Mouse (Mus musculus): Measurements from ENCODE around the gene Sufu.

Gene Sufu

GRCm38 (mm10) chr19:46466160-46466559 lies 69.5 kb downstream of the Sufu start:
- DNase-seq = no peak

GRCm38 (mm10) chr19:46467051-46467503 lies 70.4 kb downstream of the Sufu start:
- DNase-seq = no peak

GRCm38 (mm10) chr19:46470364-46471240 lies 73.9 kb downstream of the Sufu start:
- DNase-seq = no peak

- no peak for DNase-seq
Measured at GRCm38 (mm10) chr19:46471324-46472093, 74.8 kb downstream of the Sufu start.

GRCm38 (mm10) chr19:46477432-46477845 lies 80.7 kb downstream of the Sufu start:
- no peak for DNase-seq

- peak in 1 of 2 experiments; percentile 49 for DNase-seq
Measured at GRCm38 (mm10) chr19:46478242-46478641, 81.5 kb downstream of the Sufu start.

GRCm38 (mm10) chr19:46478826-46479225 lies 82.1 kb downstream of the Sufu start:
- no peak for DNase-seq

GRCm38 (mm10) chr19:46479306-46480075 lies 82.8 kb downstream of the Sufu start:
- DNase-seq = no peak

GRCm38 (mm10) chr19:46480624-46481345 lies 84.1 kb downstream of the Sufu start:
- no peak for DNase-seq

GRCm38 (mm10) chr19:46481352-46481751 lies 84.7 kb downstream of the Sufu start:
- no peak for DNase-seq

- no peak for DNase-seq
Measured at GRCm38 (mm10) chr19:46481756-46482155, 85.1 kb downstream of the Sufu start.

- peak; percentile 44 to 56 for DNase-seq
Measured at GRCm38 (mm10) chr19:46482896-46483516, 86.3 kb downstream of the Sufu start.

- DNase-seq = peak; percentile 65 to 68
Measured at GRCm38 (mm10) chr19:46483701-46484328, 87.1 kb downstream of the Sufu start.

- peak; percentile 48 to 71 for DNase-seq
Measured at GRCm38 (mm10) chr19:46484518-46484917, 87.8 kb downstream of the Sufu start.

GRCm38 (mm10) chr19:46485847-46486246 lies 89.2 kb downstream of the Sufu start:
- no peak for DNase-seq

- DNase-seq = no peak
Measured at GRCm38 (mm10) chr19:46486709-46487108, 90.0 kb downstream of the Sufu start.

GRCm38 (mm10) chr19:46489448-46489847 lies 92.8 kb downstream of the Sufu start:
- DNase-seq = no peak

- DNase-seq = no peak
Measured at GRCm38 (mm10) chr19:46490634-46491033, 93.9 kb downstream of the Sufu start.

GRCm38 (mm10) chr19:46495136-46495535 lies 98.4 kb downstream of the Sufu start:
- no peak for DNase-seq

GRCm38 (mm10) chr19:46497230-46497629 lies 100.5 kb downstream of the Sufu start:
- DNase-seq = no peak

- no peak for DNase-seq
Measured at GRCm38 (mm10) chr19:46499539-46499835, 102.8 kb downstream of the Sufu start.
